Mouse (Mus musculus) MEL (cell line): ENCODE data around the gene Nek10. TPM values are rescaled to one million over a fixed set of nuclear protein-coding genes. Genes with fewer than 3 reads are reported as not detected.

Source experiments
- DNase-seq: peaks from one replicate; pipeline ENCODE4 v3.0.0; 2011; ENCODE audit warnings: low read depth, low spot score
- H3K27ac ChIP-seq: 2 replicates; pipeline ENCODE4 v1.5.1; 2012; ENCODE audit warnings: low read depth, mild to moderate bottlenecking, control low read depth, low read length, moderate library complexity; ENCODE audit not compliant: control insufficient read depth
- H3K27me3 ChIP-seq, 2 experiments: fragments of 150-350 bp in 1 of 2; sonication (generic) in 1 of 2; 2 replicates each; pipeline ENCODE4 v1.6.1; 2012; ENCODE audit warnings: low read length in 2 of 2, mild to moderate bottlenecking in 2 of 2, improper control_type of control experiment in 1 of 2, moderate library complexity in 1 of 2; ENCODE audit not compliant: insufficient read depth in 2 of 2, control insufficient read depth in 1 of 2
- H3K36me3 ChIP-seq, 2 experiments: 2 replicates each; pipeline ENCODE4 v1.6.1; 2012 to 2014; ENCODE audit warnings: low read length in 2 of 2, improper control_type of control experiment in 1 of 2, inconsistent platforms in 1 of 2, mild to moderate bottlenecking in 1 of 2; ENCODE audit not compliant: insufficient read depth in 2 of 2, control insufficient read depth in 1 of 2
- H3K4me1 ChIP-seq, 2 experiments: fragments of 150-350 bp in 1 of 2; sonication (generic) in 1 of 2; 2 replicates each; pipeline ENCODE4 v1.6.1; 2012; ENCODE audit warnings: low read length in 2 of 2, improper control_type of control experiment in 1 of 2, mild to moderate bottlenecking in 1 of 2; ENCODE audit not compliant: insufficient read depth in 2 of 2, control insufficient read depth in 1 of 2
- H3K4me3 ChIP-seq, 2 experiments: fragments of 150-350 bp in 1 of 2; sonication (generic) in 1 of 2; 2 replicates each; pipeline ENCODE4 v1.5.1; 2012; ENCODE audit warnings: low read depth in 2 of 2, low read length in 2 of 2, mild to moderate bottlenecking in 2 of 2, moderate library complexity in 2 of 2, control low read depth in 1 of 2, improper control_type of control experiment in 1 of 2; ENCODE audit not compliant: control insufficient read depth in 1 of 2, insufficient read depth in 1 of 2
- H3K79me2 ChIP-seq: 2 replicates; pipeline ENCODE4 v1.6.1; 2012; ENCODE audit warnings: mild to moderate bottlenecking, low read length, moderate library complexity; ENCODE audit not compliant: control insufficient read depth, poor library complexity, insufficient read depth
- H3K9ac ChIP-seq: 2 replicates; pipeline ENCODE4 v1.6.1; 2012; ENCODE audit warnings: low read depth, mild to moderate bottlenecking, control low read depth, low read length, moderate library complexity; ENCODE audit not compliant: control insufficient read depth, poor library complexity, severe bottlenecking
- H3K9me3 ChIP-seq: fragments of 150-350 bp; sonication (generic); replicated peaks from 2 replicates; pipeline ENCODE4 v1.6.1; 2012; ENCODE audit warnings: mild to moderate bottlenecking, low read length, improper control_type of control experiment, moderate library complexity; ENCODE audit not compliant: insufficient read depth
- BHLHE40 ChIP-seq: IDR thresholded peaks from 2 replicates; pipeline ENCODE4 v1.6.1; 2012; ENCODE audit warnings: low read depth, mild to moderate bottlenecking, inconsistent platforms, low read length, improper control_type of control experiment, borderline replicate concordance
- E2F4 ChIP-seq: IDR thresholded peaks from 2 replicates; pipeline ENCODE4 v1.6.1; 2011; ENCODE audit warnings: low read depth, low read length, improper control_type of control experiment, borderline replicate concordance
- ELF1 ChIP-seq: IDR thresholded peaks from 2 replicates; pipeline ENCODE4 v1.6.1; 2014; ENCODE audit warnings: low read depth, mild to moderate bottlenecking, inconsistent platforms, low read length, improper control_type of control experiment, moderate library complexity
- EP300 ChIP-seq, 2 experiments: IDR thresholded peaks; 2 replicates each; pipeline ENCODE4 v1.6.1; 2011; ENCODE audit warnings: improper control_type of control experiment in 2 of 2, low read length in 2 of 2, low read depth in 1 of 2, mild to moderate bottlenecking in 1 of 2
- ETS1 ChIP-seq: IDR thresholded peaks from 2 replicates; pipeline ENCODE4 v1.6.1; 2012; ENCODE audit warnings: low read depth, mild to moderate bottlenecking, inconsistent platforms, low read length, improper control_type of control experiment, moderate library complexity
- GATA1 ChIP-seq: IDR thresholded peaks from 2 replicates; pipeline ENCODE4 v1.6.1; 2011; ENCODE audit warnings: low read depth, low read length, improper control_type of control experiment
- HCFC1 ChIP-seq: IDR thresholded peaks from 2 replicates; pipeline ENCODE4 v1.6.1; 2012; ENCODE audit warnings: low read depth, mild to moderate bottlenecking, inconsistent platforms, low read length, improper control_type of control experiment, moderate library complexity
- JUND ChIP-seq: IDR thresholded peaks from 2 replicates; pipeline ENCODE4 v1.6.1; 2011; ENCODE audit warnings: low read depth, mild to moderate bottlenecking, improper control_type of control experiment, low read length
- MAZ ChIP-seq: IDR thresholded peaks from 2 replicates; pipeline ENCODE4 v1.6.1; 2012; ENCODE audit warnings: low read depth, mild to moderate bottlenecking, inconsistent platforms, low read length, improper control_type of control experiment
- MXI1 ChIP-seq: IDR thresholded peaks from 2 replicates; pipeline ENCODE4 v1.6.1; 2011; ENCODE audit warnings: mild to moderate bottlenecking, low read depth, low read length, improper control_type of control experiment
- MYB ChIP-seq: IDR thresholded peaks from 2 replicates; pipeline ENCODE4 v1.6.1; 2011; ENCODE audit warnings: mild to moderate bottlenecking, low read depth, low read length, improper control_type of control experiment
- MYC ChIP-seq: IDR thresholded peaks from 2 replicates; pipeline ENCODE4 v1.6.1; 2011; ENCODE audit warnings: low read depth, mild to moderate bottlenecking, low read length, improper control_type of control experiment, moderate library complexity
- NELFE ChIP-seq: IDR thresholded peaks from 2 replicates; pipeline ENCODE4 v1.6.1; 2011; ENCODE audit warnings: low read depth, low read length, improper control_type of control experiment
- POLR2A ChIP-seq, 2 experiments: IDR thresholded peaks; 2 replicates each; pipeline ENCODE4 v1.6.1; 2011 to 2012; ENCODE audit warnings: low read length in 2 of 2, mild to moderate bottlenecking in 2 of 2, control low read depth in 1 of 2, improper control_type of control experiment in 1 of 2, low read depth in 1 of 2, moderate library complexity in 1 of 2; ENCODE audit not compliant: control insufficient read depth in 1 of 2, insufficient read depth in 1 of 2, poor library complexity in 1 of 2
- POLR2AphosphoS2 ChIP-seq: IDR thresholded peaks from 2 replicates; pipeline ENCODE4 v1.6.1; 2011; ENCODE audit warnings: low read length, improper control_type of control experiment
- RCOR1 ChIP-seq: IDR thresholded peaks from 2 replicates; pipeline ENCODE4 v1.6.1; 2012; ENCODE audit warnings: low read depth, mild to moderate bottlenecking, inconsistent platforms, low read length, improper control_type of control experiment
- TCF12 ChIP-seq: IDR thresholded peaks from 2 replicates; pipeline ENCODE4 v1.6.1; 2014; ENCODE audit warnings: low read depth, mild to moderate bottlenecking, inconsistent platforms, low read length, improper control_type of control experiment, moderate library complexity
- USF1 ChIP-seq: IDR thresholded peaks from 2 replicates; pipeline ENCODE4 v1.6.1; 2014; ENCODE audit warnings: low read depth, mild to moderate bottlenecking, inconsistent platforms, low read length, improper control_type of control experiment, moderate library complexity
- USF2 ChIP-seq, 2 experiments: IDR thresholded peaks; 2 replicates each; pipeline ENCODE4 v1.6.1; 2011 to 2012; ENCODE audit warnings: improper control_type of control experiment in 2 of 2, low read length in 2 of 2, borderline replicate concordance in 1 of 2, inconsistent platforms in 1 of 2, low read depth in 1 of 2, mild to moderate bottlenecking in 1 of 2; ENCODE audit not compliant: insufficient read depth in 1 of 2
- ZC3H11A ChIP-seq: IDR thresholded peaks from 2 replicates; pipeline ENCODE4 v1.6.1; 2012; ENCODE audit warnings: low read depth, mild to moderate bottlenecking, inconsistent platforms, low read length, improper control_type of control experiment
- ZKSCAN1 ChIP-seq: IDR thresholded peaks from 2 replicates; pipeline ENCODE4 v1.6.1; 2012; ENCODE audit warnings: low read depth, mild to moderate bottlenecking, inconsistent platforms, low read length, improper control_type of control experiment, moderate library complexity
- ZMIZ1 ChIP-seq: IDR thresholded peaks from 2 replicates; pipeline ENCODE4 v1.6.1; 2012; ENCODE audit warnings: low read depth, mild to moderate bottlenecking, inconsistent platforms, low read length, improper control_type of control experiment, moderate library complexity
- ZNF384 ChIP-seq: IDR thresholded peaks from 2 replicates; pipeline ENCODE4 v1.6.1; 2012; ENCODE audit warnings: low read depth, mild to moderate bottlenecking, inconsistent platforms, low read length, improper control_type of control experiment
- polyA plus RNA-seq, 2 experiments: library from polyadenylated mRNA; stranded (reverse) in 1 of 2; unstranded in 1 of 2; fragments of >175 nt in 1 of 2; fragments of >200 nt in 1 of 2; gene quantifications; 2 replicates each; pipeline versions ENCODE4 v1.2.1 to v1.2.4; 2012; ENCODE audit warnings: low replicate concordance in 2 of 2, low read depth in 1 of 2; ENCODE audit not compliant: insufficient read length in 2 of 2, insufficient read depth in 1 of 2, missing spikeins in 1 of 2
- total RNA-seq: library from RNA; depleted of rRNA; stranded (reverse); fragments of 300-350 nt; gene quantifications from 2 replicates; pipeline ENCODE4 v1.2.3, GENCODE M21; 2012

The Nek10 gene
- total and polyA plus RNA-seq, 3 experiments: not detected

DNA sequence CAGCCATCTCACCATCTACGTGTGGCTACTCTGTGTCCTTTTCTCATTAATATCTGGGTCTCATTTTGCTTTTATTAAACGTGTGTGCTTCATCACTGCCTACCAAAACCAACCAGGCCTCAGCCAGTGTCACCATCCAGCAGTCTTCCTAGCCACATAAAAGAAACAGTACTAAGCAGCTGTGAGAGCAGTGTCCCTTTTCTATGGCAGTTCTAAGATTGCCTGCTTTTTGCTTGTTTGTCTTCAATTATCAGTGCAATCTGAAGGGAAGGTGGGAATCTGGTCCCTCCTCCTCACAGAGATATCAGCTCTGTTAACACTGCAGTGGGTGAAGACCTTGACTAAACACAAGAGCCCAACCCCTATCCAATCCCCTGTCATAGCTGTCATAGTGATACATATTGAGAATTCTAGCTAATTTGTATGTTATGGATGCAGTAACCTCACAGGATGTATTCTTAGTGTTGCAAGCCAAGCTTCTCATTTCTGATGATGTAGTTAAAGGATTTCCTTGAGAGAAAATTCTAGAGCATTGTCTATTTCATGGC lies 157.3 kb downstream of the Nek10 start:
- no peaks in the 10 kb centered on the region for H3K4me1 ChIP-seq
- no peaks in the 10 kb centered on the region for H3K9me3 ChIP-seq
- H3K4me3 ChIP-seq: no peak overlapping the region
- H3K27ac ChIP-seq: no peak overlapping the region
- no peaks in the 10 kb centered on the region for H3K79me2 ChIP-seq
- H3K27me3 ChIP-seq: no peaks in the 10 kb centered on the region
- no peak overlapping the region for H3K9ac ChIP-seq
- no peak for TF ChIP-seq JUND
- no peak for DNase-seq
- H3K36me3 ChIP-seq: no peaks in the 10 kb centered on the region

DNA sequence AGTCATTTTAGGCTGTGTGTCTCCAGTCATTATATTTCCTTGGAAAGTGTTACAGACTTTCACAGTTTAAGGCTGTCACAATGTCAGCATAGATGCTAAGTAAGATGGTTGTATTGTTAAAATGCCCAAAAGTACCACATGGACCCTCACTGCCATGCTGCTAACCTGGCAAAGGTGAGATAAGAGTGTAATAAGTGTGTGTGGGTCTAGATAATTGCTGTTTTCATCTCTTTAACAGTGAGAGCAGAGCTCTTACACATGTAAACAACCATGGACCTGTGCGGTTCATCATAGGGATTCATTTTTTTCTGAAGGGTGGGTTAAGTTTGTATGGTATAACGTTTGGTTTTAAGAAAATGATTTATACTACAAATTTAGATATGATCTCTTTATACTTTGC lies 167.4 kb downstream of the Nek10 start:
- H3K9ac ChIP-seq: no peak overlapping the region
- no peak overlapping the region for H3K27ac ChIP-seq
- H3K4me3 ChIP-seq: no peak overlapping the region
- no peaks in the 10 kb centered on the region for H3K9me3 ChIP-seq
- no peaks in the 10 kb centered on the region for H3K4me1 ChIP-seq
- no peaks in the 10 kb centered on the region for H3K79me2 ChIP-seq
- no peaks in the 10 kb centered on the region; a peak in 1 of 4 replicates for H3K27me3 ChIP-seq
- TF ChIP-seq ZMIZ1 (no peak), TCF12 (no peak), POLR2AphosphoS2 (no peak), POLR2A (IDR thresholded peaks at IDR 0.05; ENCODE audit: control insufficient read depth in 1 of 2, insufficient read depth in 1 of 2, low read depth in 1 of 2, low read length in 2 of 2, poor library complexity in 1 of 2) (no peak), ELF1 (no peak), MYB (no peak), RCOR1 (no peak), GATA1 (no peak), BHLHE40 (no peak)
- H3K36me3 ChIP-seq: no peaks in the 10 kb centered on the region
- no peak for DNase-seq

GRCm38 (mm10) chr14:14971056-14971455 lies 167.8 kb downstream of the Nek10 start:
- Histone ChIP-seq H3K9me3 (no peaks in the 10 kb centered on the region), H3K27ac (no peak overlapping the region), H3K9ac (no peak overlapping the region), H3K4me1 (no peaks in the 10 kb centered on the region), H3K4me3 (no peak overlapping the region), H3K27me3 (no peaks in the 10 kb centered on the region; a peak in 1 of 4 replicates), H3K36me3 (no peaks in the 10 kb centered on the region)
- no peak for TF ChIP-seq GATA1
- TF ChIP-seq ZKSCAN1: no peak
- TF ChIP-seq ZMIZ1: no peak
- no peak for TF ChIP-seq MAZ
- no peak for TF ChIP-seq ZNF384
- TF ChIP-seq MXI1: no peak
- no peak for TF ChIP-seq ETS1
- TF ChIP-seq BHLHE40: no peak
- no peak for TF ChIP-seq MYC
- TF ChIP-seq HCFC1: no peak
- no peak for TF ChIP-seq ZC3H11A
- TF ChIP-seq JUND: no peak
- TF ChIP-seq USF2 (IDR thresholded peaks at IDR 0.05; ENCODE audit: borderline replicate concordance in 1 of 2, insufficient read depth in 1 of 2, low read depth in 1 of 2, low read length in 2 of 2): no peak
- TF ChIP-seq USF1: no peak
- TF ChIP-seq E2F4: no peak
- TF ChIP-seq NELFE: no peak
- no peak for TF ChIP-seq EP300 (IDR thresholded peaks at IDR 0.05; ENCODE audit: low read depth in 1 of 2, low read length in 2 of 2)
- TF ChIP-seq, all 39 proteins: peak for 0
- H3K79me2 ChIP-seq: no peaks in the 10 kb centered on the region
- DNase-seq: peak; percentile 5
